ENCODE assay signal across 11 mouse cellular contexts in genomic region chr9:95613426-95614127, GRCm38 (mm10). TPM values are rescaled to one million over a fixed set of nuclear protein-coding genes. Genes with fewer than 3 reads are reported as not detected.
DNase-seq lines count a peak whose midpoint lies in the region; ATAC-seq lines count a peak whose summit lies in the region.
"Had no signal": no experiment of that assay in that cellular context is flagged by ENCODE, and none has a peak within 500 bp of the region (broad histone marks: within the 10 kb centered on the region; RNA-seq: fewer than 3 reads in every experiment).

No protein-coding gene starts in this region.

- H3K9ac ChIP-seq in neural tube, embryonic 11.5 days (ENCODE audit: low read length), result no peak overlapping the region
- H3K9ac ChIP-seq in forebrain, embryonic 13.5 days, result no peak overlapping the region
- H3K9ac ChIP-seq in limb, embryonic 13.5 days, result no peak overlapping the region

- ATAC-seq in neural tube, embryonic 11.5 days (ENCODE audit: insufficient read depth, low FRiP score, low TSS enrichment), result no peak
- ATAC-seq in forebrain, embryonic 13.5 days, result peak; percentile 73
- ATAC-seq in limb, embryonic 13.5 days (ENCODE audit: low FRiP score, low read depth), result no peak
- no peak for ATAC-seq in CD4-positive, CD25-positive, alpha-beta regulatory T cell, adult 4 months
- ATAC-seq: Patski had no signal

- WGBS in neural tube, embryonic 11.5 days, result 17% methylated on average over 9 of the region's 9 CpGs
- 1% methylated on average over 9 of the region's 9 CpGs for WGBS in forebrain, embryonic 13.5 days
- 32% methylated on average over 9 of the region's 9 CpGs for WGBS in limb, embryonic 13.5 days

- no peaks in the 10 kb centered on the region for H3K27me3 ChIP-seq in neural tube, embryonic 11.5 days (ENCODE audit: control insufficient read depth, insufficient read depth, low read length)
- H3K27me3 ChIP-seq in forebrain, embryonic 13.5 days, result no peaks in the 10 kb centered on the region
- H3K27me3 ChIP-seq in limb, embryonic 13.5 days, result no peaks in the 10 kb centered on the region
- H3K27me3 ChIP-seq: Patski had no signal

- no peaks in the 10 kb centered on the region for H3K4me1 ChIP-seq in neural tube, embryonic 11.5 days (ENCODE audit: control insufficient read depth, insufficient read depth, low read length)
- peaks cover 4% of the 10 kb centered on the region; the same call in 1 of the 2 replicates for H3K4me1 ChIP-seq in forebrain, embryonic 13.5 days
- no peaks in the 10 kb centered on the region for H3K4me1 ChIP-seq in limb, embryonic 13.5 days

- peak; percentile 24 for DNase-seq in neural tube, embryonic 11.5 days (ENCODE audit: low spot score)
- no peak for DNase-seq in neural tube, embryonic 10.5 days (ENCODE audit: extremely low spot score, low spot score)
- DNase-seq in spleen, adult 18-20 months, result no peak
- DNase-seq in adrenal gland, adult (ENCODE audit: inconsistent age in 2 of 2, low spot score in 1 of 2), result no peak
- DNase-seq: gastrocnemius, postnatal 36 days; right cerebral cortex, postnatal 14 days; thymus, postnatal 25 days had no signal

- no peaks in the 10 kb centered on the region for H3K36me3 ChIP-seq in neural tube, embryonic 11.5 days (ENCODE audit: control insufficient read depth, insufficient read depth, low read length)
- H3K36me3 ChIP-seq in forebrain, embryonic 13.5 days (ENCODE audit: poor library complexity, severe bottlenecking), result no peaks in the 10 kb centered on the region
- H3K36me3 ChIP-seq in limb, embryonic 13.5 days, result no peaks in the 10 kb centered on the region

- H3K4me2 ChIP-seq in neural tube, embryonic 11.5 days (ENCODE audit: low read depth), result no peak overlapping the region
- H3K4me2 ChIP-seq in forebrain, embryonic 13.5 days, result peak overlapping the region; percentile 40
- 0 out of 2 replicates have a peak overlapping the region, but pooled peaks have one; percentile 16 for H3K4me2 ChIP-seq in limb, embryonic 13.5 days (replicated peaks)

- no peak overlapping the region for H3K27ac ChIP-seq in neural tube, embryonic 11.5 days (ENCODE audit: low read depth, low read length)
- H3K27ac ChIP-seq in forebrain, embryonic 13.5 days, result no peak overlapping the region
- H3K27ac ChIP-seq in limb, embryonic 13.5 days, result no peak overlapping the region

- H3K4me3 ChIP-seq in neural tube, embryonic 11.5 days (ENCODE audit: low read depth, low read length), result no peak overlapping the region
- H3K4me3 ChIP-seq in forebrain, embryonic 13.5 days, result no peak overlapping the region
- H3K4me3 ChIP-seq in limb, embryonic 13.5 days, result no peak overlapping the region

- no peaks in the 10 kb centered on the region for H3K9me3 ChIP-seq in neural tube, embryonic 11.5 days (ENCODE audit: control insufficient read depth, low read length)
- H3K9me3 ChIP-seq in forebrain, embryonic 13.5 days (replicated peaks), result no peaks in the 10 kb centered on the region
- no peaks in the 10 kb centered on the region for H3K9me3 ChIP-seq in limb, embryonic 13.5 days

RNA-seq across cellular contexts. Expression of gene Pcolce2, which starts 23.8 kb away (rescaled TPM):
- 2.1 and 2.8 TPM in 2 replicates for polyA plus RNA-seq in neural tube, embryonic 11.5 days (2014; fragmentation: Nextera tagmentation; extraction: Ambion mirVana)
- polyA plus RNA-seq in forebrain, embryonic 13.5 days (2015; fragmentation: Nextera tagmentation; extraction: Ambion mirVana), result 1.4 and 2.8 TPM in 2 replicates
- 17.0 and 20.3 TPM in 2 replicates for polyA plus RNA-seq in limb, embryonic 13.5 days (2015; fragmentation: Nextera tagmentation; extraction: Ambion mirVana)
- polyA plus RNA-seq in CD4-positive, CD25-positive, alpha-beta regulatory T cell, adult 4 months (2017; shearing (Covaris generic)), result under 1 TPM in 1 of 2 experiments, not detected in 1; 0.32 TPM

RNA-seq across cellular contexts. Expression of gene Paqr9, which starts 54.1 kb away (rescaled TPM):
- 0.59 and 0.80 TPM in 2 replicates for polyA plus RNA-seq in neural tube, embryonic 11.5 days (2014; fragmentation: Nextera tagmentation; extraction: Ambion mirVana)
- 0.81 and 1.1 TPM in 2 replicates for polyA plus RNA-seq in forebrain, embryonic 13.5 days (2015; fragmentation: Nextera tagmentation; extraction: Ambion mirVana)
- polyA plus RNA-seq in limb, embryonic 13.5 days (2015; fragmentation: Nextera tagmentation; extraction: Ambion mirVana), result 0.10 and 0.24 TPM in 2 replicates
- under 1 TPM in 1 of 2 experiments, not detected in 1; 0.05 TPM for polyA plus RNA-seq in CD4-positive, CD25-positive, alpha-beta regulatory T cell, adult 4 months (2017; shearing (Covaris generic))
